Mouse (Mus musculus) brain, embryonic 14.5 days (tissue): ENCODE data around the gene Pou2f3. TPM values are rescaled to one million over a fixed set of nuclear protein-coding genes. Genes with fewer than 3 reads are reported as not detected.
A peak's percentile ranks its signal among the peaks of the same experiment; 100 is the strongest.

Source experiments
- DNase-seq: peaks from one replicate; pipeline ENCODE4 v3.0.0-alpha.2; 2011; ENCODE audit warnings: low read depth
- CTCF ChIP-seq: fragments of 200-500 bp; IDR thresholded peaks from 2 replicates; pipeline ENCODE4 v1.5.1; 2012; ENCODE audit warnings: inconsistent platforms, mild to moderate bottlenecking, moderate library complexity, borderline replicate concordance; ENCODE audit not compliant: insufficient read depth, insufficient read length; ENCODE audit errors: extremely low read depth
- POLR2A ChIP-seq: fragments of 200-500 bp; IDR thresholded peaks from 2 replicates; pipeline ENCODE4 v1.6.1; 2012; ENCODE audit warnings: mild to moderate bottlenecking, inconsistent platforms, borderline replicate concordance; ENCODE audit not compliant: poor library complexity, insufficient read depth, insufficient read length, severe bottlenecking; ENCODE audit errors: extremely low read depth
- polyA plus RNA-seq: library from polyadenylated mRNA; depleted of rRNA; stranded (reverse); fragments of >200 nt; gene quantifications from 2 replicates; pipeline ENCODE4 v1.2.3, GENCODE M21; 2012

Gene Pou2f3
- polyA plus RNA-seq, 1 experiment: 0.25 TPM

DNA sequence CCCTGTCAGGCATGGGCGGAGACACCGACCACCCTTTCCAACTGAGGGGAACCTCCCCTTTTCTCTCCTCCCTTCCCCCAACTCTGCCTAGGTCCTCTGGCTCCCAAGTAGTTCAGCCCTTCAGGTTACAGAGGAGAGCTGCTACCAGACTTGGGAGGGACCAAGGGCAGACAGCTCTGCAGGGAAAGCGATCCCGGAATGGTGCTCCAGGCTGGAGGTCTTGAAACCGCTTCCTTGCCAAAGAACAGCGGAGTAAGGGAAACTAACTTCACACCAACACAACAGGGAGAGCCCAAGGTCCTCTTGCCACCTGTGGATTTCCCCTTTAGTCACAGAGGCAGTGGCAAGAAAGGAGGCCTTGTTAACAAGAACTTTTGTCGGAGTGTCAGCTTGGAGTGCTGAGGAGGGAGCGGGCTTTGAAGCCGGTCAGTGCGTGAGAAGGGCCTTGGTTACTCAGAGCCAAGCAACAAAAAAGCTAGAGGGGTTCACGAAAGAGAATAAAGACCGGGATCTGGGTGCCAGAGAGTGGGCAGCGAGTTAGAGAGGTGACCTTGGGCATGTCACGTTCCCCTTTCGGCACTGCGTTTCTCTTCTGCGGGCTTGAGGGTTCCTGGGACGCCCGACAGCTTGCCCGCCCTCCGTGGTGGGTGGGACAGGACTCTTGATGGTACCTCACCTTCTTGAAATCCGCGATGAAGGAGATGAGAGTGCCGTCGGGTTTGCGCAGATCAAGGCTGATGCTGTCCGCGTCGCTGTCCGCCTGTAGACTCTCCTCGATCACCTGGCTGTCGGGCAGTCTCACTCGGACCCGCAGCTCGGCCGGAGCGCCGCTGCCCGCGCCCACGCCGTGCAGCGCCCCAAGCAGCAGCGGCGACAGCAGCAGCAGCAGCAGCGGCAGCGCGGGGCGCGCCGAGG lies 28.7 kb upstream of the Pou2f3 start:
- TF ChIP-seq CTCF (no peak), POLR2A (no peak)
- peak; percentile 31 for DNase-seq

DNA sequence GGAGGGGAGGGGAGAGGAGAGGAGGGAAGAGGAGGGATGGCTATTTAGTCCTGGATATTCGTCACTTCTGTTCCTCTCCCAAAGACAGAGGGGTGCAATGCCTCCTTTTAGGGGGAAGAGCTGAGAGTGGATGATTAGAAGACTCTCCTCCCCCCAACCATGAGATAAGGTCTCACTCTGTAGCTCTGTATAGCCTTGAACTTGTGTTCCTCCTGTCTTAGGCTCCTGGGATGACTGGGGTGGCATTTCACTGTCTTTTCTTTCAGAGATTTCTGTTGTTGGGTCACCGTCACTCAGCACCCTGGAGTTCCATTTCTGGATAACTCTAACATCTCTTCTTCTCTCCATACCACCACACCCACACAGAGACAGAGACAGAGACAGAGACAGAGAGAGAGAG lies 28.0 kb upstream of the Pou2f3 start:
- DNase-seq: no peak
- no peak for TF ChIP-seq CTCF
- TF ChIP-seq POLR2A: no peak

- DNase-seq: no peak
- no peak for TF ChIP-seq CTCF
- TF ChIP-seq POLR2A: no peak
Observed at GRCm38 (mm10) chr9:43237111-43237775, 27.1 kb upstream of the Pou2f3 start.

GRCm38 (mm10) chr9:43236576-43236975 lies 26.4 kb upstream of the Pou2f3 start:
- TF ChIP-seq POLR2A (no peak), CTCF (no peak)
- DNase-seq: no peak

DNA sequence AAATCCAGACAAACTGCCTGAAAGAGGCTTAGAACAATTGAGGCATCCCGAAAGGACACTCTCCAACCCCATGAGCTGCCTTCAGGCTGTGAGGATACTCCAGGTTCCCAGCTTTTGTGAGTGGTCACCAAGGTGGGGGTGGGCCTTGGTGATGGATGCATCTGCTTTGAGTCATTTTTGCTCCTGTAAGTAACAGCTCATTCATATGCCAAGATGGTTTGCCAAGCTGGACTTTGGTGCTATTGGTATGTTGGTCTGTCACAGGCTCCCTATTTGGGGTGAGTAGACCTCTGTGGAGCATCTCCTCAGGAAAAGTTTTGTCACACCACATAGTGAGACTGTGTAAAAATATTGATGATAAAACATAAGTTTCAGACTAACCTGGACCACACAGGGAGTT lies 25.9 kb upstream of the Pou2f3 start:
- no peak for TF ChIP-seq POLR2A
- no peak for TF ChIP-seq CTCF
- no peak for DNase-seq

- TF ChIP-seq CTCF (no peak), POLR2A (no peak)
- no peak for DNase-seq
Observed at GRCm38 (mm10) chr9:43235336-43235735, 25.2 kb upstream of the Pou2f3 start.

DNA sequence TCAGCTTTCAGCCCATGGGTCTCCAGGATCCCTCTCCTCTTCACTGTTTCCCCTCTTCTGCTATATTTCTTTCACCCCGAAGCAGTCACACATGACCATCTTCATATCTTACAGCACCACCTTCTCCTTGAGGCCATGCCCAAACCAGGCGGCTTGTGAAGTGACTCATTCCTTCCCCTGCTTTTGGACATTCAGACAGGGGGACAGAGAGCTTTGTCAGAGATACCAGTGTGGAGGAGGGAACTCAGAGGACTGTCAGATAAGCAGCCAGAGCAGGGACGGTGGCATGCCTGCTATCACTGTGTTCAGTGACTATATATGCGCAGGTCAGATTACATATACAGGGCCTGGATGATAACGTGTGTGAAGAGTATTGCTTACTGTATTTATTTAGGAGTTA lies 24.3 kb upstream of the Pou2f3 start:
- no peak for TF ChIP-seq POLR2A
- TF ChIP-seq CTCF: no peak

GRCm38 (mm10) chr9:43233515-43233914 lies 23.3 kb upstream of the Pou2f3 start:
- TF ChIP-seq POLR2A (no peak), CTCF (no peak)
- no peak for DNase-seq

More for the DNA sequence above, 24.3 kb upstream of the Pou2f3 start:
- DNase-seq: no peak

GRCm38 (mm10) chr9:43233044-43233443 lies 22.9 kb upstream of the Pou2f3 start:
- TF ChIP-seq CTCF (no peak), POLR2A (no peak)
- DNase-seq: no peak

GRCm38 (mm10) chr9:43232286-43232685 lies 22.1 kb upstream of the Pou2f3 start:
- DNase-seq: no peak
- TF ChIP-seq CTCF: no peak
- TF ChIP-seq POLR2A: no peak

DNA sequence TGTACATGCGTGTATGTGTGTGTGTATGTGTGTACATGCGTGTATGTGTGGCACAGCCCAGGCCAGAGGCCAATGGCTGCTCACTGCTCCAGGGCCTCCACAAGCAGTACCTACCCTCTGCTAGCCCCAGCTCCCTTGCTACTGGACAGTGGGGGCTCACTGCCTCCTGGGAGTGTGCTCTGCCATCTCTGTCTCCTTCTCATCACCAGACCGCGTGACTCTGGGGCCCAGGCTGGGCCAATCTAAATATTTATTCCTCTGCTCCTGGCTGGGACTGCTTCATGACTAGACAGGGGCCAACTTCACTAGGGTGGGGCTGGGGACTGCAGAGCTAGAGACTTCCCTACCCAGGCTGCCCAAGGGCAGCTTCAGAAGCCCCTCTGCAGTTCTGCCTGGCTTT lies 21.6 kb upstream of the Pou2f3 start:
- DNase-seq: peak; percentile 24

DNA sequence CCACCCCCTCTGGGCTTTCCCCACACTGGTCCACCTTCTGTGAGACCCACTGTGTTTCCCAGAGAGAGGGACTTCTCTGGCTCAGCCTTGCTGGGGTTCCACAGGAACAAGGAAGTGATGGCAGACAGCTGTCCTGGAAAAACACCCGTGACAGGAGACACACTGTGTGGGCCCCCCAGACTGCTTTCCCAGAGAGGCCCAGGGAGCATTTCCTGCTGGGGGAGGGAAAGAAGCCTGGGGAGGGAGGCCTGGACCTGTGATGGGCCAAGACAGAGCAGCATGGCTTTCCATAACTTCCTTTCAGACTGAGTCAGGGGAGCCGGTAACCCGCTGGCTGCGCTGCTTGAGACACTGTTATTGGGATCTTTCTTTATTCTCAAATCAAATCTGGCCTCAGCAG lies 20.7 kb upstream of the Pou2f3 start:
- TF ChIP-seq POLR2A (no peak), CTCF (no peak)
- DNase-seq: no peak

More for the DNA sequence above, 21.6 kb upstream of the Pou2f3 start:
- no peak for TF ChIP-seq CTCF
- no peak for TF ChIP-seq POLR2A

DNA sequence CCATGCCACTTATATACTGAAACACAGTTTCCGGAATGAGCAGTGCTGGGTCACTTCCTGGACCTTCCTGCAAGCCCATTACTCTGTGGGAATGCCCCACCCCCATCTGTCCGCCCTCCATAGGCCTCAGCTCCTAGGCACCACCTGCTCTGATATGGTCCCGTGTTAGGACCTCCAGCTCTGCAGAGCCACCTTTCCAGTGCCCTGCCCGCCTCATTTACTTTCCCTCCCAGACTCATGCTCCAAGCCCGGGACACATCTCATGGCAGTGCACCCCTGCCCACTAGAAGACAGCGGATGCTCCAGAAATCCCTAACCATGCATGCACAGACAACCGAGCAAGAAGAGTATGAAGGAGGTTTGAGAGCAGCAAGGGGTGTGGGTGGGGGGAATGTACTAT lies 19.8 kb upstream of the Pou2f3 start:
- no peak for DNase-seq
- TF ChIP-seq POLR2A (no peak), CTCF (no peak)
